Mouse (Mus musculus): ENCODE measurements at regions not wholly inside any gene's neighbourhood (a gene's known extent, or its start where the extent isn't known, plus 50 kb on each side); places are given as distances from the start of the nearest gene placed in this dataset.

DNA sequence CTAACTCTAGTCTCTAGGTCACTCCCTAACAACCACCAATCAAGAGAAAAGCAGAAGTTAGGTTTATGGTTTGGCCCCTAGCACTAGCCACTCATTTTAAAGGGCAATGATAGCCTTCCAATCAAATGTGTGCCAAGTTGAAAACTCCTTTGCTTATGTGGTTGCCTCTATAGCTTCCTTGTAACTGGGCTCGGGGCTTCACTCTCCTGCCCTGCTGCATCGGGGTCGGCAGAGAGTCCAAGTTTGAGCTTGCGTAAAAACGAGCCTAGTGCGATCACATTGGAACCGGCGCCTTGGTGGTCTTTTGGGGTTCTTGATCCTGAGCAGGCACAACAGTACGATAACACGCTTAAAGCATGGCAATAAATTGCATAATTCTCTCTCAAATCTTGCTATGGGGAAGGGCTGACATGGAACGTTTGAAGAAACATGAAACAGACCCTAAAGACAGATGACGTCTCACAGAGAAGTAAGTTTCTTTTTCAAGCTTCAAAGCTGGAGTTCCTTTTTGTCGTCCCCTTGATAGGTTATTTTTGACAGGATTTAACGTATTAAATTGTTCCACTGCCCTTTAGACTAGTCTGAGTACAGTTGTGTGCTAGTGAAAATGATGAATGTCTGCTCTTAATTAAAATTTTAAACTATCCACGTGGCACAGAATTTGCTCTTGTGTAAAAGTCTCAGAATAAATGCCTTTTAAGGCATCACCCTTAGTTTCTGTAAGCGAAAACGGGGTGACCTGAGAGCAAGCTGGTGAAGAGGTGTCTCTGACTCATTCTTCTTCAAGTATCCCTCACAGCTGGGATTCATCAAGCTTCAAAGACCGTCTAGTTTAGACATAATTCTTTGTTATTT lies 52.0 kb downstream of the 4930426L09Rik start:
- peak; percentile 51 for DNase-seq (ENCODE audit: low read depth, low spot score)

DNA sequence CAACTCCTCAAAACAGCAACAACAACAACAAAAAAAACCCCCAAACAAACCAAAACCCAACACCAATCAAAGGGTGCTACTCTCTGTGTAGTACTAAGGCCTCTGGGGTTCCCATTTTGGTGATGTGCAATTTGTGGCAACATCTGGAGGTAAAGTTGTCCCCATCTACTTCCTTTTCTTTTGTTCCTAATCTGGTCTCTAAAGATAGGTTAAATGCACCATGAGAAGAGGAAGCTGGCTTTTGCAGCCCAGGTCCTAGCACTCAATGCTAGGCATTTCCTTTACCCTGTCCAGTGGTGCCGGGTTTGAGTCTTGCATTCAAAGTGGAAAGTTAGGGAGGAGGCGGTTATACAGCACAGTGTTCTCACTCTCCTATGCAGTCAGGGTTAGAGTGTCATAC lies 57.4 kb downstream of the 4930426L09Rik start:
- no peak for DNase-seq (ENCODE audit: low read depth, low spot score)

DNA sequence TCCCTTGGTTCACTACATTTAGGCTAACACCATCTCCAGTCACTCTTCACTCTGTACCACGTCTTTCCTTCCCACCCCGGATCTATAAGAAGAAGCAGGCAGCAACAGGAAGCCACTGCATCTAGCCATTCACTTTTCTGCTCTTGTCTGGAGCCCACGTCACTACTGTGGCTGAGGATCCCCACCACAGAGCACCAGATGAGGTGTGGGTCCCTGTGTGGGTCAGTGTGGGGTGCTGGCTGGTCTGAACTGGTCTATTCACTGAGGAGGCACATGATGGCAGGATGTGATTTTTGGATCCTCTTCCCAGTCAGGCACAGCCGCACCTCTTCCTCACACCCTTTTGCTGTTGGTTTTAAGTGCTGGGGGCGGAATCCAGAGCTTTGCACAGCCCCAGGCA lies 59.7 kb downstream of the 4930426L09Rik start:
- DNase-seq (ENCODE audit: low read depth, low spot score): peak; percentile 15

DNA sequence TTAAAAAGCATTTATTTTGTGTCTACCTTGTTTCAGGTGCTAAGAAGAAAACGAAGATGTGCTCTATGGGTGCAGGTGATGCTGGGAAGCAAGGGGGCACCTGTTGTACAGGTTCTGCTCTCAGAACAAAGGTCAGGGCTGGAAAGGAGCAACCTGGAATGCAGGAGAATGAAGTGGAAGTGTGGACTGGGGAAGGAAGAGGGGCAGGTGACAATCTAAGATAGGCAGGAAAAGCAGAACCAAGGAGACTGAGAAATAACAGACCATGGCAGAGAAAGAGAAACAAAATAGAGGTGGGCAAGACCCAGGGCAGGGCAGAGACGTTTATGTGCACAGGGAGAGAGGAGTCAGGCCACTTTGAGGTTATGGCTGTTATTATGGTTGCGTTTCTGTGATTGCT lies 60.6 kb downstream of the 4930426L09Rik start:
- no peak for DNase-seq (ENCODE audit: low read depth, low spot score)

DNA sequence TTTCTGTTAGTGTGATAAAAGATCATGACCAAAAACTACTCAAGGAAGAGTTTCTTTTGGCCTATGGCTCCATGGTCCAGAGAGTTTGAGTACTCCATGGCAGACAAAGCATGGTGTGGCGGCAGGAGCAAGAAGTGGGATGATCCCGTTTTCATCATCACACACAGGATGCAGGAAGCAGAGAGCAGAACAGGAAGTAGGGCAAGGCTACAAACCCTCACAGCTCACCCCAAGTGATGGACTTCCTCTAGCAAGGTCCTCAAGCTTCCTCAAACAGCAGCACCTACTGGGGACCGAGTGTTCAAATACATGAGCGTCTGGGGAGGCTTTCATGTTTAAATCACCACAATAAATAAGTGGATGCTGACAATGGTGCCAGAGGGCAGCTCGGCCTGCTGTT lies 61.1 kb downstream of the 4930426L09Rik start:
- no peak for DNase-seq (ENCODE audit: low read depth, low spot score)

DNA sequence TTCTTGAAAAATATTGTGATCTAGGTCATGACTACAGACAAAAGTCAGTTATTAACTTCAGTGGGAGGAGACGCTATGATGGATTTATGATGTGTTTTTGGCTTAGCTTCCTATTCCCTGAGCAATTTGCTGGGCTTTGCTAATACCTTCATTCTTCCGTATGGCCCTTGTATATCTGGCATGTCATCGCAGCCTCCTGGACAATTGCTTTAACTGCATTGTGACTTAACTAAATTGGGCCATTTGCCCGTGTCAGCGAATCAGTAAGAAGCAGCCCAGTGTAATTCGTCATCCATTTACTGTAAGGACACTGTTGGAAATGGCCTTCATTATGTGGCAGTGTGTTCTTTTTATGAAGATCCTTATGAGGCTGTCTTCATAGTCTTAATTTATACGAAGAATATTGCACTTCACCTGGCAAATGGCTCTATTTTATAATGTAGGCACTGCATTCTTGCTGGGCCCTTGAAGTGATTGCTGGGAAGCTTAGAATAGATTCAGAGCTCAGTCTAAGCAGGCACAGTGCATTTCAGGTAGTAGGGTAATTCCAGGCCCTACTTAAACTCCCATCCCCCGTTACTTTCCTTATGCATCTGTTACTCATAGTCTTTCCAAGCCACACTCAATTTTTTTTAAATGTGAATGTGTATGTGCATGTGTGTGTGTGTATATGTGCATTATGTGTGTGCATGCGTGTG lies 62.2 kb downstream of the 4930426L09Rik start:
- no peak for DNase-seq (ENCODE audit: low read depth, low spot score)

DNA sequence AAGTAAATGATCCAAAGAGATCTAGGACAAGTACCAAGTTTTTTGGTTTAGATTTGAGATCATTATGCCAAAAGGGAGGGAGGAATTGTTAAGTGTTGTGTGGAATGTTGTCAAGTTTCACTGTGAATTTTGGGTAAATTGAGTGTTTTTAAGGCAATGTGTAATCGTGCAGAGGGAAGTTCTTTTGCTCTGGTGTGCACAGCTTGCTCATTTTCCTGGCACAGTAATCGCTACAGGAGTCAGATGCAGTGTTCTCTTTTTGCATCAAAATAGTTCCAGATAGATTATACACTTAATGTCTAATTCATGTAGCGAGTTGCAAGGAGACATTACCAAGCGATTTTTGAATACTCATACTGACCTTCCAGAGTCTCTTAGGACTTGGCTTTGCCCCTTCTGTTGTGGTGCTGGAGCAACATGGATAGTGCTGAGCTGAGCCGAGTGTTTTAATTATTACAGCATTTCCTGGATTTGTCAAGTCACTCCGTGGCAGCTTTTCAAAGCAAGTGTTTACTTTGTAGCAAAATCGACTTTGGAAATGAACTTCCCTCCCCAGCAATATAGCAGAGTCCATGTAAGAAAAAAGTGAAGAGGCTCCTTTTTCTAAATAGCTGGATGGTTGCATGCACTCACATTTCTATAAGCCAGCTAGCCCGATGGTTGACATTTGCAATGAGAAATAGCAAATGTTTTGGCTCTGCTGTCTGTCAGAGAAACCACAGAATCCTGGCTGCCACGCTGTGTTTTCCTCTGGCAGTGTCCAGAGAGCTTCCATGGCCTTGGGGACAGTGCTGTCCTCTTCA lies 66.6 kb downstream of the 4930426L09Rik start:
- no peak for DNase-seq (ENCODE audit: low read depth, low spot score)

DNA sequence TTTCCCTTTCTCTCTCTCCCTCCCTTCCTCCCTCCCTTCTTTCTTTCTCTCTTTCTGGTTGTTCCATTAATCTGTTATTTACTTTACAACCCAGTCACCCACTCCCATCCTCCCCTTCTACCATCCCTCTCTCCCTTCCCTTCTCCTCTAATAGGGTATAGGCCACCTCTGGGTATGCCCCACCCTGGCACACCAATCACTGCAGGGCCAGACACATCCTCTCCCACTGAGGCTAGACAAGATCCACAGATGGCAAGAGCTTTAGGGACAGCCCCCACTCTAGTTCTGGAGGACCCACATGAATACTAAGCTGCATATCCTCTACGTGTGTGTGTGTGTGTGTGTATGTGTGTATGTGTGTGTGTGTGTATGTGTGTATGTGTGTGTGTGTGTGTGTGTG lies 67.4 kb downstream of the 4930426L09Rik start:
- DNase-seq (ENCODE audit: low read depth, low spot score): no peak

DNA sequence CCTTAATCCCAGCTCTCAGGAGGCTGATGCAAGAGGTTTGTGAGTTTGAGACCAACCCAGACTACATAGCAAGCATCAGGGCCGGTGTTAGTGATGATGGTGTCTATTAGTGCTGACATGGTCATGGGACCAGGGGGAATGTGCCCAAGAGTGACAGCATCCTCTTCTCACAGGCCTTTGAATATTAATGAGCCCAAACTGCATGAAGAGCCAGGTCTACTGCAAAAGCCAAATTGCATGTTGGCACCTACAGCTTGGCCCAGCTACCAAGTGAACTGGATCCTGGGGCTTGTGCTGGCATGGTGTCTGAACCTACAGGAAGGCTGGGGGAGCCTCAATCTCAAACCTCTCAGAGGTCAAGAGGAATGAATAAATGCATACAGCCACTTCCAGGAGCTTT lies 70.0 kb downstream of the 4930426L09Rik start:
- DNase-seq (ENCODE audit: low read depth, low spot score): no peak

DNA sequence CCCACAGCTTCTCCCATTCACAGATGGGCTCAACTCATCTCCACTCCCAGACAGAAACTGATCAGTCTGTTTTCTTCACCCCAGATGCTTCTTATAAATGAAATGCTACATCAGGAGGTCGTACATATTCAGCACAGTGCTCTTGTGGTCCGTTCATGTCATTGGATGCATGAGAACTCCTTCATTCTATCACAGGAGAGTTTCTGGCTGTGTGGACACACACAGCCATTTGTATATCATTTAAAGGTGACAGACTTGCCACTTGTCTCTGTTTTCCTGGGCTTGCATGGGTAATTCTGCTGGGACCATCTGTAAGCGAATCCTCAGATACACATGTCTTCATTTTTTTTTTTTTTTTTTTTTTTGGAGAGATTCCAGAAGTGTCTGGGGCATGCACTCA lies 85.7 kb downstream of the 4930426L09Rik start:
- DNase-seq (ENCODE audit: low read depth, low spot score): no peak

DNA sequence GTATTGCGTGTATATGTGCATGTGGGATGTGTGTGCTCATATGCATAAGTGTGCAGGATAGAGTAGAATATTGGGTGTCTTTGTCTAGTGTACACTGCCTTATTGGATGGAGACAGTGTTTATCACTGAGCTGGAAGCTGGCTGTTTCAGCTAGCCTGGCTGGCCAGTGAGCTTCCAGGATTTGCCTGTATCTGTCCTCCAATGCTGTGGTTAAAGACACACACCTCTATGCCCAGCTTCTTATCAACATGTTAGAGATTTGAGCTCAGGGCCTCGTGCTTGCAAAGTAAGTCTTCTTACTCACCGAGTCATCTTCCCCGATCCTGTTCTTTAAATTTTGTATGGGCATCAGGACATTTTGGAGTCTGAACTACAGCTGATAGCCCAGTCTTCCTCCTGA lies 87.0 kb downstream of the 4930426L09Rik start:
- DNase-seq (ENCODE audit: low read depth, low spot score): no peak

DNA sequence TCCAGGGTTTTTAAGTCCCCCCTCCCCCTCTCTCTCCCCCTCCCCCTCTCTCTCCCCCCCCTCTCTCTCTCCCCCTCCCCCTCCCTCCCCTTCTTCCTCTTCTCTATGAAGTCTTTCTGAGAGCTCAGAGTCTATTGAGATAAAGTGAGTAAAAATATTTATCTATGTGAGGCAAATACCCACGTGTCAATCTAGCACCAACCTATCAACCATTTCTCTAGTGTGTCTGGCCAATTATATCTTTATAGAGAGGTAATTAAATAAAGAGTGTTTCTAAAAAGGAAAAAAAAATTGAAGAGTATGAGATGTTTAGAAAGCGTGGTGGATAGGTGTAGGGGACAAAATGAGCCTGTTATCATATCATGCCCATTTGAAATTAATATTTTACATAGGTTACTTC lies 88.0 kb downstream of the 4930426L09Rik start:
- DNase-seq (ENCODE audit: low read depth, low spot score): no peak

DNA sequence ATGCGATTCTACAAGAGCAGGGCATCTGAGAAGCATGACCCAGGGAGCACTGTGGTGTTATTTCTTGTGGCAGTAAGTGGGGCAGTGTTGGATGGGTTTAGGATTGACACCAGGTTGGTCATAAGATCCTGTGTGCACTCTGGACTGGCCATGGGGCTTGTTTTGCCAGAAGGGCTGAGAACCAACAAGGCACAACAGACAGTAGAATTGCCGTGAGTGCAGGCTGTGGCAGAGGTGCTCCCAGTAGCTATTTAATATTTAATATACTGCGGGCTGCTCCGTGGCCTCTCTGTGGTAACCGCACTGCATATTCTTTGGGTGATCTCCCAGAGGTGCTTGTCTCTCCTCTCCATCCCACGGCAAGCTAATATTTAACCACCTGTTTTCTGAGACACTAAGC lies 88.5 kb downstream of the 4930426L09Rik start:
- no peak for DNase-seq (ENCODE audit: low read depth, low spot score)

DNA sequence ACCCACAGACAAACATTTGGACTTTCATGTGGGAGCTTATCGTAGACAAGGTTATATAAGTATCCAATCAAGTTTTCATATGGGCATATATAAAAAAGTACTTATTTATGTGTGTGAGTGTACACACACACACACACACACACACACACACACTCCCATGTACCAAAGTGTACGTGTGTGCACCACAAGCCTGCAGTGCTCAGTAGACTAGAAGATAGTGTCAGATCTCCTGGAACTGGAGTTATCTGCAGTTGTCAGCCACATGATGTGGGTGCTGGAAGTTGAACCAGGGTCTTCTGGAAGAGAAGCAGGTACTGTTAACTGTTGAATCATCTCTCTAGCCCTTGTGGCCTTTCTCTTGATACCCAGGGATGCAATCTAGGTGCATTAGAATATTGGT lies 99.7 kb upstream of the Armc3 start:
- DNase-seq (ENCODE audit: low read depth, low spot score): no peak

DNA sequence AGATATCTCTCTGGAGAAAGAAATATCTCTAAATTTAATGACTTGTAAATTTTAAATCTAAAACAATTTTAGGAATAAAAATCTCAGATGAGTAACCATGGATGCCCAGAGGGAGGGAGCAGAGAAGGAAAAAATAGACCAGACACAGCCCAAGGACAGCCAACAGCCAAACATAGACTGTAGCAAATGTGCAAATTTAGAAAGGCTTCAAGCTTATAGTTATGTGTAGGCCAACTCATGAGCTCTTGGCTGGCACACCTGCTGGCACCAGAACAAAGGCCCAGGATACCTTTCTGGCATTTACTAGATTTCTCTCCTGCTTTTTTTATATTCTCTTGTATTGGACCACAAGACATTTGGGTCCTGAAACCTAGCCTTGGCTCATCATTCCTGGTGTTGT lies 90.3 kb upstream of the Armc3 start:
- DNase-seq (ENCODE audit: low read depth, low spot score): no peak

DNA sequence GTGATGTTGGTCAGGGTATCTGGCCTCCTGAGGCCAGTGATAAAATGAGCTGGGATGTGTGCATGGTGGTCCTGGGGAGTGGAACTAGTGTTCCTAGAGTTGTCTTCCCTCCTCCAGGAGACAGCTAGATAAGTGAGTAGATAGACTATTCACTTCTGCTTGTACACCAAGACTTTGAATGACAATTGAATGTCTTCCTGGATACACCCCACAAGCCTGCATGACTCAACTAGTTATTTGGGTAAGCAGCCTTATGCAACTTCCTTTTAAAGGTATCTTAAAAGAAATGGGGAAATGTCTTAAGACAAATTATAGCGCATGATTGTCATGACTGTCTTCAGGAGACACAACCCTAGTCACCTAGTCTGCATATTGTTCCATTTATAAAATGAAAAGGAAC lies 79.2 kb upstream of the Armc3 start:
- no peak for DNase-seq (ENCODE audit: low read depth, low spot score)

DNA sequence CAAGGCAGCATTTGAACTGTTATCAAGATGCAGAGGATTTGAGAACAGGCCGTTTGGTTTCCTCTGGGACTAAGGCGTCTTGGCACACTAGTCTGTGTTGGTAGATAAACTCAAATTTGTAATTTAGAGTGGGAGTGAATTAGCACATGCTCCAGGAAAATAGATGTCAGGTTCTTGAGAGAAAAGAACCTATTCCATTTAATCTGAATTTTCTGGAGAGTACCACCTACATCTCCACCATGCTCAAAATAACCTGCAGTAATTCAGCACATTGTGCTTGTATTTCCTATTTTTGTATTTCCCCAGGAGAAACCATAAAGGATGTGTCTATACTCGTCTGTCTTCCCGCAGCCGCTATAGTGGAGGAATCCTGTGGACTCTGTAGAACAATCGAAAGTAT lies 66.2 kb upstream of the Armc3 start:
- no peak for DNase-seq (ENCODE audit: low read depth, low spot score)

DNA sequence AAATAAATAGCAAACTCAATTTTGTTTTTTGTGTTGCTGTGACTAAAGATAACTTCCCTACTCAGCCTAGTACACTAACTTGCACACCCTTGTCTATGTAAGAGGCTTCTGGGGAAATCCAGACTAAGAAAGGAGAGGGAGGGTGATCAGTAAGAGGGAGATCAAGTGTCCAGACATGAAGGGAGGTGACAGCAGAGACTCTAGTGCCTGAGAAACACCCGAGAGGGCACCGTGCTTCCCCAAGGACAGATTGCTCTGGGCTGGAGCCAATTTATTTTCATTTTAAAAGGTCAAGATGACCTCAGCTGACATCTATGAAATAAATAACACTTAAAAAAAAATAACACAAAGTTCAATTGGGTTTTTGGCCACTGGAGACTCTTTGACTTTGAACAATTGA lies 56.5 kb upstream of the Armc3 start:
- DNase-seq (ENCODE audit: low read depth, low spot score): no peak

DNA sequence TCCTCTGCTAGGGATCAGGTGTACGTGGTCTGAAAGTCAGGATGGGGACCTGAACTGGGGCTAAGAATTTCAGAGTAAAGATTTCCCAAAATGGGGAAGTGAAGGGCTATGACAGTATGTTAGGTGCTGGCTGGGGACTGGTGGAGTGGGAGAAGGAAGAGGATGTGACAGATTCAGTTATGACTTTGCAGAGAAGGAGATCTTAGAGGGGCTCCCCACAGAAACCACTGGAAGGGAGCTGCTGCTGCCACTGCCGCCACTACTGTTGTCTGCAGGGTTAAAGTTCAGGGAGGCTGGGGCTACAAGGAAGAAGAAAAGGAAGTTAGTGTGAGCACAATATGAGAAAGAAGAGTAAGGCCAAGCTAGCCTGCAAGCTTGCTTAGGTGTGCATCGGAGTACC lies 53.7 kb upstream of the Armc3 start:
- DNase-seq (ENCODE audit: low read depth, low spot score): no peak

DNA sequence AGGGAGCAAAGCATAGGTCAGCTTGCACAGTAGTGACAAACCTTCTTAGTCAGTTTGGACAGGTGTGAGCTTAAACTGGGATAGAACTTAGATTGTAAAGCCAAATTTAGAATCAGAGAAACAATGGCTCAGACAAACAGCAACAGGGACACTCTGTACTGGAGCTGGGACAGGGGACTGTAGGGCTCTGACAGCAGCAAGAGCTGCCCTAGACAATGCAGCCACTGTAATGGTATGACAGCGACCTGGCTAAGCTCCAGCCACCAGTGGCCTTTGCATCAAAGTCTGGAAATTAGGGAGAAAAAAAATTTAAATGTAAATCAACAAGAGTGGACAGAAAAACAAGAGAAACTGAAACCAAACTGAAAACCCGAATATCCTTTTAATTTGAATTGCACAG lies 53.2 kb upstream of the Armc3 start:
- no peak for DNase-seq (ENCODE audit: low read depth, low spot score)

DNA sequence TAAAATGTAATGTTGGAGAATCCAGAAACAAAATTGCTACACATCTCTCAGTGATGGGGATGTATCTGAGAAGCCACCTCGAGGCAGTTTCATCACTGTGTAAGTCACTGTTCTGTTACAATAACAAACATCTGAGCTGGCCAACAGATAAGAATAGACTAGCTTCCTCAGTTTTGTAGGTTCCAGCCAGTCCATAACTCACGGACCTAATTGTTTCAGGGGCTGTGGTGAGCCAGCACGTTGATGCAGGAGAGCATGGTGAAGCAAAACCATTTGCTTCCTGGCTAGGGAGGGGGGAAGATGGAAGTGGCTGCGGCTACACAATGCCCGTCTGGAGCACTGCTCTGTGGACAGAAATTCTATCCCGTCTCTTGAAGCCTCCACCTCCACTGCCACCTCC lies 52.8 kb upstream of the Armc3 start:
- no peak for DNase-seq (ENCODE audit: low read depth, low spot score)

DNA sequence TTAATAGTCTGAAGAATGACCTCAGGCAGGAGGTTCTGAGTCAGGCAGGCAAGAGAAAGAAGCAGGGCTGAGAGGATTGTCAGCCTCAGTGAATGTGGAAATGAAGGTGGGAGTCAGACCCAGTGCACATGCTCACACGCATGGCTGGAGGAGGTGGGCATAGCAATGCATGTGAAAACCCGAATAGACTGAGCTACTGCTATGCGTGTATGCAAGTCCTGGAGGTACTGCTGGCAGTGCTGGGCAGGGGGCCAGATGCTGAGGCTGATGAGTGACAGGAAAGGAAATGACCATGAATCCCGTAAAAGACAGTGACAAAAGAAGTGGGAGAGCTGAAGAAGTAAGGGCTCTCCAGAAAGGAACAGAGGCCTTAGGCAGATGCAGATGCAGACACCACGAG lies 50.3 kb upstream of the Armc3 start:
- no peak for DNase-seq (ENCODE audit: low read depth, low spot score)

Data from CD4-positive helper T cell, adult 2 months (primary cell).